In the genomic region with DNA sequence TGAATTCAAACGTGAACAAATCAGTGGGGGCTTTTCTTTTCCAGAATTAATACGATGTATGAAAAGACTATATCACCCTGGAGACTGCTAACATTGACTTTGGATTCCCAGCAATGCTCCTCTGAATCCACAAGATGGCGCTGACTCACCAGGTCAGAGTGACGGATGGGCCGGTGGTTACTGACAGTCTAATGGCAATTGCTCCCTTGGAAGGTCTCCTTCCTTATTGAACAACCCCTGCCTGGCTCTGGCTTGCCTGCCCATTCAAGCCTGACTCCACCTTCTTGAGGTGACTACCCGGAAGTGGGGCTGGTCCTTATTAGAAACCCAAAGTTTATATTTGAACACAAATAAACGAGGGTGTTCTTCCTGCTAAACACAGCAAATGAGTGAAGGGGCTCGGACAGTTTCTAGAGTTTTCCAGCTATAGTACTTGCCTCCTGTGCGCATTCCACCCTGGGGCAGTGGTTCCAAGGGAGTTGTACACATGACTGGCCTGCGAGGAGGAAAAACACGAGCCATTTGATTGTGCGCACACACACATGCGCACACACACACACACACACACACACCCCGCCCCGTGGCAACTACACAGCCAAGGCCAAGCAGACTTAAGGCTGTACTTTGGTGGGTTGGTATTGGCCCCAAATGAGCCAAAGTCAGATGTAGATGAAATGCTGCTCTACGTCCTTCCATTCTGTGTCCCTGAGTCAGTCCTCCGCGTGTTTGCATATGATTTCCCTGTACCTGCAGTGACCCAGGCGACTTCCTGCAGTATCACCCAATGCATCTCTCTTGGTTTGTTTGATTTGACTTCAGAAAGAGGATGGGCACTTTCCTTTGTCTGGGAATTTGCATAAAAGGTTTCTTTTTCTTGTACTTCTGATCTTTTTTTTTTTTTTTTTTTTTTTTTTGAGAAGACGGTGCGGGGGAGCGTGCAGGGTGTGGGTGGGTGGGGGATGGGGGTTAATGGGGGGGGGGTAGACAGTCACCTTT, we compare ENCODE assay signal across 9 mouse cellular contexts. TPM values are rescaled to one million over a fixed set of nuclear protein-coding genes. Genes with fewer than 3 reads are reported as not detected.
A peak's percentile ranks its signal among the peaks of the same experiment; 100 is the strongest.
DNase-seq lines count a peak whose midpoint lies in the region; ATAC-seq lines count a peak whose summit lies in the region.
"Had no signal": no experiment of that assay in that cellular context is flagged by ENCODE, and none has a peak within 500 bp of the region (broad histone marks: within the 10 kb centered on the region; RNA-seq: fewer than 3 reads in every experiment).

No protein-coding gene starts in this region.

- no peak overlapping the region for H3K9ac ChIP-seq in intestine, embryonic 14.5 days (ENCODE audit: low read length)
- H3K9ac ChIP-seq: embryonic facial prominence, embryonic 13.5 days had no signal

- H3K4me3 ChIP-seq in embryonic facial prominence, embryonic 10.5 days, result no peak overlapping the region
- no peak overlapping the region for H3K4me3 ChIP-seq in intestine, embryonic 14.5 days (ENCODE audit: low read depth, low read length)
- H3K4me3 ChIP-seq: embryonic facial prominence, embryonic 13.5 days had no signal

- ATAC-seq in intestine, embryonic 14.5 days (replicated peaks; ENCODE audit: low FRiP score, low TSS enrichment, low read depth), result peak; percentile 74

- no peaks in the 10 kb centered on the region for H3K27me3 ChIP-seq in embryonic facial prominence, embryonic 10.5 days (replicated peaks; ENCODE audit: low read depth, poor library complexity, severe bottlenecking)
- no peaks in the 10 kb centered on the region for H3K27me3 ChIP-seq in intestine, embryonic 14.5 days (replicated peaks; ENCODE audit: control insufficient read depth, insufficient read depth, low read length)
- H3K27me3 ChIP-seq: embryonic facial prominence, embryonic 13.5 days had no signal

- WGBS in embryonic facial prominence, embryonic 10.5 days, result 65% methylated on average over 22 of the region's 22 CpGs
- WGBS in intestine, embryonic 14.5 days, result 54% methylated on average over 22 of the region's 22 CpGs

- 0 out of 2 replicates have a peak, but pooled peaks cover 2% of the 10 kb centered on the region for H3K4me1 ChIP-seq in embryonic facial prominence, embryonic 10.5 days
- no peaks in the 10 kb centered on the region for H3K4me1 ChIP-seq in intestine, embryonic 14.5 days (replicated peaks; ENCODE audit: control insufficient read depth, insufficient read depth, low read length)
- H3K4me1 ChIP-seq: embryonic facial prominence, embryonic 13.5 days had no signal

- H3K9me3 ChIP-seq in embryonic facial prominence, embryonic 10.5 days, result peaks cover 11% of the 10 kb centered on the region; the same call in 1 of the 2 replicates
- no peaks in the 10 kb centered on the region for H3K9me3 ChIP-seq in intestine, embryonic 14.5 days (ENCODE audit: control insufficient read depth, low read length)

- no peak overlapping the region for H3K4me2 ChIP-seq in intestine, embryonic 14.5 days (ENCODE audit: low read length)
- H3K4me2 ChIP-seq: embryonic facial prominence, embryonic 13.5 days had no signal

- peaks cover 15% of the 10 kb centered on the region for H3K36me3 ChIP-seq in embryonic facial prominence, embryonic 10.5 days (replicated peaks)
- peaks cover 2% of the 10 kb centered on the region for H3K36me3 ChIP-seq in intestine, embryonic 14.5 days (ENCODE audit: control insufficient read depth, insufficient read depth, low read length)

- DNase-seq in layer of hippocampus, adult 11-12 months (ENCODE audit: low spot score), result peak; percentile 47
- no peak for DNase-seq in layer of hippocampus, adult 9-11 months
- DNase-seq in T-cell, adult 2 months (ENCODE audit: low spot score), result peak; percentile 64
- DNase-seq in embryonic facial prominence, embryonic 10.5 days (ENCODE audit: low spot score), result peak; percentile 58
- peak; percentile 71 for DNase-seq in intestine, embryonic 14.5 days (ENCODE audit: low spot score)
- peak; percentile 52 for DNase-seq in liver
- peak; percentile 73 for DNase-seq in naive thymus-derived CD4-positive, alpha-beta T cell, adult 2 months (ENCODE audit: low read depth)
- DNase-seq in thymus, postnatal 0 days (ENCODE audit: low spot score), result peak; percentile 64

- H3K27ac ChIP-seq in embryonic facial prominence, embryonic 10.5 days (replicated peaks), result no peak overlapping the region
- H3K27ac ChIP-seq in intestine, embryonic 14.5 days (ENCODE audit: low read depth), result no peak overlapping the region
- H3K27ac ChIP-seq: embryonic facial prominence, embryonic 13.5 days had no signal

RNA-seq across cellular contexts. Expression of gene Ppp1r15b, which starts 15.4 kb away (rescaled TPM):
- polyA plus RNA-seq in embryonic facial prominence, embryonic 10.5 days (2016; fragmentation: Nextera tagmentation; extraction: Ambion mirVana), result 49.4 and 57.3 TPM in 2 replicates
- 50.6 and 54.4 TPM in 2 replicates for polyA plus RNA-seq in intestine, embryonic 14.5 days (2014; fragmentation: Nextera tagmentation; extraction: Ambion mirVana)
- 32.4 and 34.2 TPM in 2 replicates for polyA plus RNA-seq in thymus, postnatal 0 days (2015; fragmentation: Nextera tagmentation; extraction: Ambion mirVana)

RNA-seq across cellular contexts. Expression of gene Plekha6, which starts 17.7 kb away (rescaled TPM):
- 3.4 and 3.7 TPM in 2 replicates for polyA plus RNA-seq in embryonic facial prominence, embryonic 10.5 days (2016; fragmentation: Nextera tagmentation; extraction: Ambion mirVana)
- 15.9 TPM in 2 replicates for polyA plus RNA-seq in intestine, embryonic 14.5 days (2014; fragmentation: Nextera tagmentation; extraction: Ambion mirVana)
- 0.28 and 0.44 TPM in 2 replicates for polyA plus RNA-seq in thymus, postnatal 0 days (2015; fragmentation: Nextera tagmentation; extraction: Ambion mirVana)
